Mouse (Mus musculus) retina, postnatal 1 day (tissue): ENCODE results near the gene E030018B13Rik.
A peak's percentile ranks its signal among the peaks of the same experiment; 100 is the strongest.

Experiments
- DNase-seq: peaks from one replicate; pipeline ENCODE4 v3.0.0-alpha.2; 2012

E030018B13Rik gene

GRCm38 (mm10) chr7:63918771-63919768, 2.4 kb downstream of the E030018B13Rik start:
- DNase-seq: no peak

- no peak for DNase-seq
Measured at GRCm38 (mm10) chr7:63921909-63922562, 5.4 kb downstream of the E030018B13Rik start.

GRCm38 (mm10) chr7:63922571-63922970, 5.9 kb downstream of the E030018B13Rik start:
- peak; percentile 69 for DNase-seq

DNA sequence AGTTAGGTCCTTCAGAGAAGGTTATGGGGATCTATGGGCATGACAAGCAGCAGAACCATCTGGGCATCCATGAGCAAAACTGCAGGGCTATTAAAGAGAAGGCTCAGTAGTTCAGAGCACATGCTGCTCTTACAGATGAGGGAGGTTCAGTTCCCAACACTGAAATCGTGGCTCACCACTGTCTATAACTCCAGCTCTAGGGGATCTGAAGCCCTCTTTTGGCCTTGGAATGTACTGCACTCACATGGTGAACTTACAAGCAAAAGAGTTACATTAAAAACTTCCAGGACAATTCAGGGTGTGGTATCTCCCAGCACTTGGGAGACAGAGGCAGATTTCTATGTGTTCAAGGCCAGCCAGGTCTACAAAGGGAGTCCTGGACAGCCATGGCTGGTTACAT, 6.3 kb downstream of the E030018B13Rik start:
- no peak for DNase-seq

- DNase-seq: no peak
Measured at GRCm38 (mm10) chr7:63924151-63924550, 7.5 kb downstream of the E030018B13Rik start.

DNA sequence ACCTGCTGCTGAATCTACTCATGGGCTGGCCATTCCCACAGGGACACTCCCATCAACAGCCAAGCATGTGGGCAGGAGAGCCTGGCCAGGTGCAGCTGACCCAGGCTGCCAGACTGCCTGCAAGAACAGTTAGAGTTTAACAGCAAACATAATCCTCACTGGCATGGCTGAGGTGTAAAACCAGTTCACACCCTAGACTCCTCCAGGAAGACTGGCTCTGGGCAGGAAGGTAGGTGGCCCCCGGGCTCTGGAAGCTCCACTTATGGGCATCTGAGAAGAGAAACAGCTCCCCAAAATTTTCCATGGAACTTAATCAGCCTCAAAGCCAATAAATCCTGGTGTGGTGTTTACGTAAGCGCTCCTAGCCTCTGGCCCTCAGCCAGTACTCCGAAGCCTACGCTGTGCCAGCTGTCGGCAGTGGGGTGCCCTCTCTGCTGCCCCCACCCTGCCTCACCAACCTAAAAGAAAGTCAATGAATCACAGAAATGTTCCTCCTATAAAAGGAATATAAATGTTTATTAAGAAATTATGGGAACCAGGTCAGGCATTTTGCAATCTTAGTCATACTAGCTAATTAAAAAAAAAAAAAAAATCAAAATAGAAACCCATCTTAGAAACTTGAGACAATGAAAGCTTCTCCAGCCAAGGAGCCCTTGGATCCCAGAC, 8.2 kb downstream of the E030018B13Rik start:
- peak; percentile 56 for DNase-seq

DNA sequence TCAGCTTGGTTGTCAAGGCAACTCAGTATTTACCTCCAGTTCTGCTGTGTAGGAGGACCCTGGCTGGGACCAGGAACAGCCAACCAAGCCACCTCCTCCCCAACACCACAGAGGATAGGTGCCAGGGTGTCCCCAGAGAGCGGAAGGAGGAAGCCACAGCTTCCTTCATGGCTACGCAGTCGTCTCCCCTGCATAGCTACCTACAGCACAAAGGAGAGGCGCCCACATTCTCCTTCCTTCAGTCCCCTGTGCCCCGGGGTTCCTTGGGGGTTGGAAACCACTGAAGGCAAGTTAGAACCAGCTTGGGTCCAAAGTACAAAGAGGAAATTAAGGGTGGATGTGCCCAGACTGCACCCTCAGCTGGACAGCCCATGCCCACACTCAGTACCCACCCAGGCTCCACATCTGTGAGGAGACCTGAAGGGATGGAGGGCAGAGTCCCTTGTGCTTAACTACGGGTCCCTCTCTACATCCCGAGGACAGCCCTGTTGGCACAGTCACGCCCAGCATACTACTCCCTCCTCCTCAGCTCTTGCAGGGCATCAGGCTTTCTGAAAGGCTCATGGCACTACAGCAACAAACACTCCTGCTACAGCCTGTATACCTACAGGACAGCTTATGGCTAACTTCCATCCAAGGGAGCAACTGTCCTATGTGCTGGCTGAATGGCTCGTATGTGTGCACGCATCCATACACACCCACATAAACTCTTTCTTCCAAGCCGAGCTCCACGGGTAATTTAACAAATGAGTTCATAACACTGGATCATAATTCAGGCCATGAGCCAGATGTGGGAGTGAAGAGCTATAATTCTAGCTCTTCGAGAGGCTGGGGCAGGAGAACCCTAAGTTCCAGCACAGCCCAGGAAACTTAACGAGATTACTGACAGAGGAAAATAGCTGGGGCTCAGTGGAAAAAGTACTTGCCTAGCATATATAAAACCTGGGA, 9.0 kb downstream of the E030018B13Rik start:
- no peak for DNase-seq

DNA sequence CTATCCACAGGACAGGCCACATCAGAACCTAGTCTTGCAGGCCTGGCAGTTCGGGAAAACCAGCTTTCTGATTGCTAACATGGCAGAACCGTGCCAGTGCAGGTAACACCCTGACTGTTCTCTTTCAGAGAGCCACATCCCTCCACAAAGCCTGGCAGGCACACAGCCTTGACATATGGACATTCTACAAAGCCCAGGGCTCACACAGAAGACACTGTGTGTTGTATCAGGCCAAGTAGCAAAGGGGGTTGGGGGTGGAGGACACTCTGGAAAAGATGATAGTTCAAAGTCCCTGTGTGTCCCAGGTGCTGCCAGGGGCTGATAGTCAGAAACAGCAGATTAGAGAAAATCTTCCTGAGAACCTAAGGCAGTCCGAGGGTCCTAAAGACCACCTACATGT, 9.8 kb downstream of the E030018B13Rik start:
- no peak for DNase-seq

DNA sequence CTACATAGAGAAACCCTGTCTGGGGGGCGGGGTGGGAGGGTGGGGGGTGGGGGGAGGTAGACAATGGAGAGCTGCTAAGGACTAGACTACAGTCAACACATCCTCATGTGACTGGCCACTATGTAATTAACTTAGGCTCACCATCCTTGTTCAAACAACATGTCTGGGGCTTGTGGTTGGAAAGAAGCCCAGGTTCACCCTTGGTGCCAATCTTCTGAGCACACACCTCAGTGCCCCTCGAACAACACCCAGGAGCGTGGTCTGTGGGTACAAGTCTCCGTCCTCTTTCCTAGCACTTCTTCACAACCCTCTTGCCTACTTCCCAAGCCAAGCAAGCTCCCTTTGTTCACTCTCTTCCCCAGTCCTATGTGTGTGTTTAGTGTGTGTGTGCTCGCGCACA, 10.5 kb downstream of the E030018B13Rik start:
- no peak for DNase-seq

- DNase-seq: no peak
Measured at GRCm38 (mm10) chr7:63929080-63929479, 12.4 kb downstream of the E030018B13Rik start.

GRCm38 (mm10) chr7:63930132-63930531, 13.5 kb downstream of the E030018B13Rik start:
- DNase-seq: no peak

- no peak for DNase-seq
Measured at GRCm38 (mm10) chr7:63930766-63931165, 14.1 kb downstream of the E030018B13Rik start.

DNA sequence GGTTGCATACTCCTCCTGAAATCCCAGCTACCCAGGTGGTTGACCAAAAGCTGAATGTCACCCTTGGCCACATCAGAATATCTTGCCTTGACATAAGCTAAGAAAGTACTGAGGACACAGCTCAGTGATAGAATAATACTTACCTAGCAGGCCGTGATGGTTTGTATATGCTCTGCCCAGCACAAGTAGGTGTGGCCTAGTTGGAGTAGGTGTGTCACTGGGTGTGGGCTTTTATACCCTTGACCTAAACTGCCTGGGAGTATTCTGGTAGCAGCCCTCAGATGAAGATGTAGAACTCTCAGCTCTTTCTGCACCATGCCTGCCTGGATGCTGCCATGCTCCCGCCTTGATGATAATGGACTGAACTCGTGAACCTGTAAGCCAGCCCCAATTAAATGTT, 15.8 kb downstream of the E030018B13Rik start:
- no peak for DNase-seq

DNA sequence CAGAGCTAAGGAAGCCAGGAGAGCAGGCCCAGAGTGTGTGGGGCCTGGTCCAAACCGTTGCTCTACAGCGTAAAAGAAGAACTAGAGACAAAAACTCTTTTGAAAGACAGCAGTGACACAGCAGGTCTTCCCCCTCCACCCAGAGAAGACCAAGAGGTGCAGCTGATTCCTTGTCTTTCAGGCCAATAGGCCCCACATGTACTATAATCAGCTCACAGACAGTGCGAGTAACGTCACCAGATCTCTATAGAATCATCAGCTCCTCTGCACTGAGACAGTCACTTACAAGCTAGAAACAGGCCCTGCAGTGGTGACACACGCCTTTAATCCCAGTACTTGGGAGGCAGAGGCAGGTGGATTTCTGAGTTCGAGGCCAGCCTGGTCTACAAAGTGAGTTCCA, 17.2 kb downstream of the E030018B13Rik start:
- no peak for DNase-seq

DNA sequence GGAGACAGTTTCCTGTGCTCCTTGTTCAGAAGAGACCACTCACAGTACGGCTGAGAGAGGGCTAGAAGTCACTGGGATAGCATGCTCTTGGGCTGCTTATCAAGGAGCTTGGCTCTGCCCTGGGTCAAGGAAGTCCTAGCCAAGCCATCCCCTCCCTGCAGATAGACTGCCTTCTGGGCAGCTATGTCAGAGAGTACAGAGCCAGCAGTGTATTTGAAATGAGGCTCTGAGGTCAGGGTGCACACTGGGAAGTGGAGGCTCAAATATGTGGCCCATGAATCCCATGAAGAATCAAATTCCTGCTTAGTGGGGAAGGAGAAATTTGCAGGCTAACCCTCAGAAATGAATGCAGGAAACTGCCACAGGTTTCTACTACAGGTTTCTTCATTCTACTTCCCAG, 17.9 kb downstream of the E030018B13Rik start:
- no peak for DNase-seq

GRCm38 (mm10) chr7:63935809-63936187, 19.1 kb downstream of the E030018B13Rik start:
- no peak for DNase-seq

DNA sequence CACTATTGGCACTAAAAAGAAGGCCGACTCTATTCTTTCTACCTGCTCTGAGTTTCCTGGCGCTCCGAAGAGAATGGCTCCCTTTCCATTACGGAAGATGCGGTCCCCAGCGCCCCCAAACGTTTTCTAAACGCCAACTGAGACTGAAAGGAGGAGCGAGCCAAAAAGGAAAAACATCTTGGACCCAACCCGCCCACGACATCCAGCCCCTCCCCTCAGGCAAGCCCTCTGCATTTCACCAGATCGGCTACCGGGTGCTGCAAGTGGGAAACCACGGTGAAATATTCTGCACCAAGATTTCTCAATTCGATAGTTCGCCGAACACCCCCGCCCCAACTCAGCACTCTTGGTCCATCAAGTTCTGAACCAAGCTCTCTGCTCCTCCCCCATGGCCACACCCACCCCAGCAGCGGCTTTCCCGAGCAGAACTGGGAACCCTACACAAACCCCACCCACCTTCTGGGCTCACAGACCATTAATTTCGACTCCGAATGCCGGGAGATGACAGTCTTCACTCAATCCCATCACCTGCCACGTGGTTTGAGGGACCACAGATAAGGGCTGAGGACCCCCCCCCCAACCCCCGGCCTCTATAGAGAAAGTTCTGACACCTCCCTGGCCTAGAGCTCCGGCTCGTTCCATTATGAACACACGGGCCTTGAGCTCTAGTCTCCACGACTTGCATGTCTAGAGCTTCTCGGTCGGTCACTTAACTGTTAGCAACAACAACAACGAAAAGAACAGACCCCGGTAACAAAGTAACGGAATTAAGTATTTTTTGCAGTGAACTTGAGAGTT, 19.7 kb downstream of the E030018B13Rik start:
- DNase-seq: peak; percentile 70

DNA sequence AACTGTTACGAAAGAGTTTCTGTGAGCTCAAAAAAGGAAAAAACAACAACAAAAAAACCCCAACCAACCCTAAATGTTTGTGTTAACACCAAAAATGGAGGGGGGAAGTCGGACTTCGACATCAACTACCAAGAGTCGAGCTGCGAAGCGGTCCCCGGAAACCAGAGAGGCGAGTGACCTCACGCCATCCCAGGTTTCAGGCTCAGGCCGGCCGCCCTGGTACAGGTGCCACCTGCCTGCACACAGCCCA, 20.3 kb downstream of the E030018B13Rik start:
- no peak for DNase-seq

- peak; percentile 87 for DNase-seq
Measured at GRCm38 (mm10) chr7:63937236-63938065, 20.8 kb downstream of the E030018B13Rik start.

GRCm38 (mm10) chr7:63938066-63938913, 21.6 kb downstream of the E030018B13Rik start:
- DNase-seq: no peak
